Mouse (Mus musculus): Measurements from ENCODE around the gene Fam71f1.

GRCm38 (mm10) chr6:29359386-29359785 is 40.4 kb downstream of the Fam71f1 start:
- no peak for TF ChIP-seq POLR2A (IDR thresholded peaks at IDR 0.05; ENCODE audit: borderline replicate concordance, extremely low read depth, insufficient read depth, insufficient read length, poor library complexity, severe bottlenecking)
- no peak for TF ChIP-seq CTCF (IDR thresholded peaks at IDR 0.05; ENCODE audit: borderline replicate concordance, extremely low read depth, insufficient read depth, insufficient read length)
